Mouse (Mus musculus) liver, embryonic 14.5 days (tissue): Measurements from ENCODE around the gene Prpf8. TPM values are rescaled to one million over a fixed set of nuclear protein-coding genes. Genes with fewer than 3 reads are reported as not detected.
"Not testable (repeated sequence)": the region's sequence is repeated elsewhere in the genome, so short reads cannot be mapped to it uniquely, and the experiment has no call there.

Experiments used
- ATAC-seq: fragments of 200-750 bp; cut with Nextera tagmentation; 2 replicates; pipeline ENCODE4 v1.8.0; 2017; ENCODE audit warnings: moderate number of reproducible peaks, mild to moderate bottlenecking, moderate library complexity; ENCODE audit not compliant: insufficient read depth
- DNase-seq, 3 experiments: peaks; one replicate each; pipeline ENCODE4 v3.0.0-alpha.2; 2012 to 2013; ENCODE audit warnings: low read depth in 3 of 3, low spot score in 3 of 3
- H3K27ac ChIP-seq: fragments of 300-500 bp; sonication (generic); 2 replicates; pipeline ENCODE4 v1.5.1; 2014; ENCODE audit warnings: moderate library complexity, mild to moderate bottlenecking, control low read depth, inconsistent platforms
- H3K27me3 ChIP-seq: fragments of 300-500 bp; sonication (generic); 2 replicates; pipeline ENCODE4 v1.6.1; 2014; ENCODE audit warnings: mild to moderate bottlenecking, low read length, moderate library complexity; ENCODE audit not compliant: control insufficient read depth, insufficient read depth
- H3K36me3 ChIP-seq: fragments of 300-500 bp; sonication (generic); replicated peaks from 2 replicates; pipeline ENCODE4 v1.6.1; 2014; ENCODE audit warnings: low read depth; ENCODE audit not compliant: control insufficient read depth, insufficient read depth
- H3K4me1 ChIP-seq, 2 experiments: fragments of 200-500 bp in 1 of 2; fragments of 300-500 bp in 1 of 2; sonication (generic) in 1 of 2; replicated peaks; 2 replicates each; pipeline ENCODE4 v1.6.1; 2012 to 2014; ENCODE audit warnings: antibody characterized with exemption in 1 of 2, inconsistent platforms in 1 of 2, low read length in 1 of 2; ENCODE audit not compliant: control insufficient read depth in 2 of 2, insufficient read depth in 2 of 2
- H3K4me2 ChIP-seq: fragments of 300-500 bp; sonication (generic); 2 replicates; pipeline ENCODE4 v1.6.1; 2014; ENCODE audit warnings: low read depth, mild to moderate bottlenecking, control low read depth, moderate library complexity
- H3K4me3 ChIP-seq, 2 experiments: fragments of 200-500 bp in 1 of 2; fragments of 300-500 bp in 1 of 2; sonication (generic) in 1 of 2; 2 replicates each; pipeline ENCODE4 v1.5.1; 2012 to 2014; ENCODE audit warnings: low read depth in 2 of 2, low read length in 2 of 2, mild to moderate bottlenecking in 2 of 2, control low read depth in 1 of 2, inconsistent platforms in 1 of 2, moderate library complexity in 1 of 2; ENCODE audit not compliant: insufficient read depth in 1 of 2
- H3K9ac ChIP-seq: fragments of 300-500 bp; sonication (generic); replicated peaks from 2 replicates; pipeline ENCODE4 v1.6.1; 2014; ENCODE audit warnings: mild to moderate bottlenecking, control low read depth, moderate library complexity
- H3K9me3 ChIP-seq: fragments of 300-500 bp; sonication (generic); 2 replicates; pipeline ENCODE4 v1.6.1; 2016; ENCODE audit warnings: low read length, mixed read lengths; ENCODE audit not compliant: control insufficient read depth
- CTCF ChIP-seq: IDR thresholded peaks from 2 replicates; pipeline ENCODE4 v1.5.1; 2016; ENCODE audit warnings: antibody characterized with exemption, low read depth, control low read depth
- EP300 ChIP-seq: IDR thresholded peaks from 2 replicates; pipeline ENCODE4 v1.6.1; 2016; ENCODE audit warnings: antibody characterized with exemption, low read depth
- WGBS: fragments of 180-500 bp; shearing (Covaris S2); extraction: QIAGEN DNeasy Blood & Tissue Kit; methylation state at CpG from one replicate; pipeline ENCODE4 v1.1.7; 2014; ENCODE audit not compliant: insufficient replicate concordance; 5-methylcytosine and 5-hydroxymethylcytosine counted together
- microRNA counts: library from miRNA; unstranded; fragments of <30 nt; microRNA quantifications from one replicate; lab custom pipeline; 2016
- microRNA-seq: library from miRNA; unstranded; fragments of <30 nt; microRNA quantifications from one replicate; pipeline ENCODE4, GENCODE M21; 2016
- polyA plus RNA-seq, 2 experiments: library from polyadenylated mRNA; depleted of rRNA in 1 of 2; stranded (reverse) in 1 of 2; unstranded in 1 of 2; fragments of >200 nt; fragmentation: Nextera tagmentation in 1 of 2; extraction: Ambion mirVana in 1 of 2; gene quantifications; 2 replicates each; pipeline versions ENCODE4 v1.2.1 to v1.2.3; 2012 to 2014

Prpf8 gene
- polyA plus RNA-seq, 2 experiments, result 34.2 to 38.1 TPM

DNA sequence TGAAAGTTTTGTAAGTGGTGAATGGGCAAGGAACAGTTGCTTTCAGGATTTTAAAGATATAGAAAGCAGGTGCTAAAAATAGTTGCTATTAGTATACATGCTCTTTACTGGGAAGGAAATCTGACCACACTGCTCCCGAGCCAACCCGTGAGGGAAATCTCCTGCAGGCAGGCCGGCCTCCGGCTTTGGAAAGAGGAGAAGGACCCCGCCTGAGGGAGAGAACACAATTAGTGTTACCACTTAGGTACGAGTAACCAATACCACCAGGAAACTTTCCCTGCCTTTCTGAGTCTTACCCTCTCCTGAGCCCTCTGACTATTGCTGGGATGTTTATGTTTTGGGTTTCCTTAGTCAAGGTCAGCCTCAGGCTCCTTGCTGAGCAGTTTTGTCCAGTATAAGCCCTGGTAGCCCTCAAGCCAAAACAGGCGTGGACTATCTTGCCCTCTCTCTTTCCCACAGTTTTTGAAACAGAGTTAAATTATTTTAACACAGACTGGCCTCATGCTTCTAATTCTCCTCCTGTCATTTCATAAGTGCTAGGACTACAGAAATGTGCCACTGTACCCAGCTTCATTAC lies 66.4 kb downstream of the Prpf8 start:
- Histone ChIP-seq H3K27me3 (no peaks in the 10 kb centered on the region), H3K4me3 (no peak overlapping the region), H3K9me3 (no peaks in the 10 kb centered on the region), H3K36me3 (no peaks in the 10 kb centered on the region), H3K9ac (no peak overlapping the region), H3K4me1 (peaks cover 0 to 7% of the 10 kb centered on the region in 2 experiments; a peak in 1 of 4 replicates), H3K27ac (no peak overlapping the region), H3K4me2 (no peak overlapping the region)
- WGBS, result 58% methylated on average over 7 of the region's 7 CpGs
- TF ChIP-seq EP300 (no peak), CTCF (no peak)
- ATAC-seq (no peak), DNase-seq (no peak)

DNA sequence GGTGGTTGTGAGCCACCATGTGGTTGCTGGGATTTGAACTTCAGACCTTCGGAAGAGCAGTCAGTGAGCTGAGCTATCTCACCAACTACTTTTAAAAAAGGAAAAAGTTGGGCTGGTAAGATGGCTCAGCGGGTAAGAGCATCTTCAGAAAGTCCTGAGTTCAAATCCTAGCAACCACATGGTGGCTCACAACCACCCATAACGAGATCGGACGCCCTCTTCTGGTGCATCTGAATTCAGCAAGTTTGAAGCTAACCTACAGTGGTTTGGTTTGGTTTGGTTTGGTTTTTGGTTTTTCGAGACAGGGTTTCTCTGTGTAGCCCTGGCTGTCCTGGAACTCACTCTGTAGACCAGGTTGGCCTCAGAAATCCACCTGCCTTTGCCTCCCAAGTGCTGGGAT lies 69.4 kb downstream of the Prpf8 start:
- H3K27ac ChIP-seq, H3K4me3 ChIP-seq, H3K9ac ChIP-seq, ATAC-seq, H3K36me3 ChIP-seq, H3K27me3 ChIP-seq, DNase-seq, H3K4me2 ChIP-seq, H3K9me3 ChIP-seq, H3K4me1 ChIP-seq: not testable (repeated sequence)
- WGBS, result 76% methylated on average over 6 of the region's 6 CpGs

DNA sequence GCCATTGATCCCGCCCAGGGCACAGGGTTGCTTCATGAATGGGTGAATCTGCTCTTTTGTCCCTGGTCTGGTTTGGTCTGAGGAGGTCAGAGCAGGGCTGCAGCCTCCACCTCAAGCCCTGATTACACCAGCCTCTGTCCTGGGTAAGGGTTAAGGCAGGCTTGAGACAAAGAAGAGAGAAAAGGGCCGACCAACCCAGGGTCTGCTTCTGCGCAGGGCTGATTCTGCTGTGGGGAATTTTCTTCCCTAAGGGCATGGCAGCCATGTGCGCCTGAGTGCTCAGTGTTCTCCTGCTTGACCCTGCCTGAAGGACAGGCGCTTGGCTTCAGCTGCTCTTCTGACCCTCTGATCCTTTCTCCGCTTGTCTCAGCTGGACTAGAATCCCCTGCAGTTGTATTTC lies 70.5 kb downstream of the Prpf8 start:
- no peak overlapping the region for H3K9ac ChIP-seq
- H3K36me3 ChIP-seq, result no peaks in the 10 kb centered on the region
- no peak for ATAC-seq
- no peak overlapping the region for H3K4me3 ChIP-seq
- H3K27ac ChIP-seq, result no peak overlapping the region
- no peak overlapping the region for H3K4me2 ChIP-seq
- H3K4me1 ChIP-seq, result no peaks in the 10 kb centered on the region
- TF ChIP-seq EP300 (no peak), CTCF (no peak)
- H3K9me3 ChIP-seq, result no peaks in the 10 kb centered on the region
- H3K27me3 ChIP-seq, result no peaks in the 10 kb centered on the region
- 79% methylated on average over 6 of the region's 6 CpGs for WGBS
- DNase-seq, result no peak

DNA sequence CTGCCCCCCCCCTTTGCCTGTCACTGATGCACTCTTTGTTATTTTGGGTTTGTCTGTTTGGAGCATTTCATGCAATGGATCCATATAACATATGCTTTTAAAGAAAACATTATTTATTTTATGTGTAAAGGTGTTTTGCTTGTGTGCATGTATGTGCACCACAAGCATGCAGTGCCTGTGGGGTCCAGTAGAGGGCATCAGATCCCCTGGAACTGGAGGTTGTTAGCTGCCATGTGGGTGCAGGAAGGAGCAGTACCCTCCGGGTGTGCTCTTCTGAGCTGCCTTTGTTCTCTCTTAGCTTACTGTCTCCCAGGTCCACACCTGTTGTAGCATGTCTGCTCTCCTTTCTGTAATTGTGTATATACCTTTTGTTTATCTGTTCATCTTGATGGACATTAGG lies 71.5 kb downstream of the Prpf8 start:
- WGBS, result 65% methylated on average over 1 of the region's 1 CpGs
- H3K27ac ChIP-seq, result no peak overlapping the region
- no peaks in the 10 kb centered on the region for H3K27me3 ChIP-seq
- H3K4me3 ChIP-seq, result no peak overlapping the region
- TF ChIP-seq CTCF, result peak; percentile 62
- TF ChIP-seq EP300, result no peak
- H3K9me3 ChIP-seq, result no peaks in the 10 kb centered on the region
- H3K4me2 ChIP-seq, result no peak overlapping the region
- H3K9ac ChIP-seq, result no peak overlapping the region
- DNase-seq, result no peak
- no peaks in the 10 kb centered on the region for H3K4me1 ChIP-seq
- no peaks in the 10 kb centered on the region for H3K36me3 ChIP-seq
- ATAC-seq, result no peak

MicroRNAs within 50 kb of the gene (microRNA counts, 519-probe panel; counts per million panel counts)
- 8,150 counts per million, percentile 85 among the panel's probes with 10 or more counts for microRNA mmu-miR-22 (lab: Ali Mortazavi, UCI)

Small RNA genes within 50 kb of the gene (microRNA-seq; reads per million reads assigned to microRNA genes)
- gene Mir22 (26,375 reads per million, percentile 97 among the genes with 10 or more reads in this experiment), gene Mir3971 (not detected)

Other genes starting within 250 kb of the Prpf8 start
- 29.6 and 55.3 TPM in 2 replicates for gene Rpa1, start 138.5 kb upstream of the Prpf8 start, polyA plus RNA-seq (2012; rRNA removed)
- 93.2 and 102 TPM in 2 replicates for gene Rpa1, start 138.5 kb upstream of the Prpf8 start, polyA plus RNA-seq (2014; fragmentation: Nextera tagmentation; extraction: Ambion mirVana)
- gene Smyd4, start 138.4 kb upstream of the Prpf8 start, polyA plus RNA-seq (2012; rRNA removed), result 1.8 and 2.2 TPM in 2 replicates
- 2.7 and 3.1 TPM in 2 replicates for gene Smyd4, start 138.4 kb upstream of the Prpf8 start, polyA plus RNA-seq (2014; fragmentation: Nextera tagmentation; extraction: Ambion mirVana)
- gene Serpinf1, start 64.1 kb upstream of the Prpf8 start, polyA plus RNA-seq (2012; rRNA removed), result 104 and 128 TPM in 2 replicates
- gene Serpinf1, start 64.1 kb upstream of the Prpf8 start, polyA plus RNA-seq (2014; fragmentation: Nextera tagmentation; extraction: Ambion mirVana), result 145 and 166 TPM in 2 replicates
- gene Serpinf2, start 47.2 kb upstream of the Prpf8 start, polyA plus RNA-seq (2012; rRNA removed), result 474 and 506 TPM in 2 replicates
- 304 and 336 TPM in 2 replicates for gene Serpinf2, start 47.2 kb upstream of the Prpf8 start, polyA plus RNA-seq (2014; fragmentation: Nextera tagmentation; extraction: Ambion mirVana)
- gene Wdr81, start 32.1 kb upstream of the Prpf8 start, polyA plus RNA-seq (2012; rRNA removed), result 15.3 and 16.4 TPM in 2 replicates
- gene Wdr81, start 32.1 kb upstream of the Prpf8 start, polyA plus RNA-seq (2014; fragmentation: Nextera tagmentation; extraction: Ambion mirVana), result 14.6 and 15.8 TPM in 2 replicates
- gene Tlcd2, start 25.1 kb upstream of the Prpf8 start, polyA plus RNA-seq (2012; rRNA removed), result 7.3 and 8.2 TPM in 2 replicates
- gene Tlcd2, start 25.1 kb upstream of the Prpf8 start, polyA plus RNA-seq (2014; fragmentation: Nextera tagmentation; extraction: Ambion mirVana), result 11.9 and 13.0 TPM in 2 replicates
- gene Rilp, start 23.3 kb downstream of the Prpf8 start, polyA plus RNA-seq (2012; rRNA removed), result 1.6 and 1.7 TPM in 2 replicates
- 2.0 and 2.4 TPM in 2 replicates for gene Rilp, start 23.3 kb downstream of the Prpf8 start, polyA plus RNA-seq (2014; fragmentation: Nextera tagmentation; extraction: Ambion mirVana)
- gene Scarf1, start 26.7 kb downstream of the Prpf8 start, polyA plus RNA-seq (2012; rRNA removed), result 2.4 and 2.6 TPM in 2 replicates
- gene Scarf1, start 26.7 kb downstream of the Prpf8 start, polyA plus RNA-seq (2014; fragmentation: Nextera tagmentation; extraction: Ambion mirVana), result 1.1 and 2.0 TPM in 2 replicates
- gene Slc43a2, start 44.9 kb downstream of the Prpf8 start, polyA plus RNA-seq (2012; rRNA removed), result 2.7 and 3.0 TPM in 2 replicates
- gene Slc43a2, start 44.9 kb downstream of the Prpf8 start, polyA plus RNA-seq (2014; fragmentation: Nextera tagmentation; extraction: Ambion mirVana), result 2.4 and 2.8 TPM in 2 replicates
- gene Pitpna, start 101.3 kb downstream of the Prpf8 start, polyA plus RNA-seq (2012; rRNA removed), result 18.1 and 25.5 TPM in 2 replicates
- gene Pitpna, start 101.3 kb downstream of the Prpf8 start, polyA plus RNA-seq (2014; fragmentation: Nextera tagmentation; extraction: Ambion mirVana), result 32.3 and 35.4 TPM in 2 replicates
- gene Inpp5k, start 144.2 kb downstream of the Prpf8 start, polyA plus RNA-seq (2012; rRNA removed), result 10.8 and 13.0 TPM in 2 replicates
- gene Inpp5k, start 144.2 kb downstream of the Prpf8 start, polyA plus RNA-seq (2014; fragmentation: Nextera tagmentation; extraction: Ambion mirVana), result 16.3 and 17.0 TPM in 2 replicates
- 12.8 and 14.4 TPM in 2 replicates for gene Myo1c, start 163.7 kb downstream of the Prpf8 start, polyA plus RNA-seq (2012; rRNA removed)
- 12.6 and 16.3 TPM in 2 replicates for gene Myo1c, start 163.7 kb downstream of the Prpf8 start, polyA plus RNA-seq (2014; fragmentation: Nextera tagmentation; extraction: Ambion mirVana)
- gene Crk, start 192.4 kb downstream of the Prpf8 start, polyA plus RNA-seq (2012; rRNA removed), result 15.0 and 20.1 TPM in 2 replicates
- 24.5 and 27.7 TPM in 2 replicates for gene Crk, start 192.4 kb downstream of the Prpf8 start, polyA plus RNA-seq (2014; fragmentation: Nextera tagmentation; extraction: Ambion mirVana)
- gene Ywhae, start 246.1 kb downstream of the Prpf8 start, polyA plus RNA-seq (2012; rRNA removed), result 127 and 175 TPM in 2 replicates
- gene Ywhae, start 246.1 kb downstream of the Prpf8 start, polyA plus RNA-seq (2014; fragmentation: Nextera tagmentation; extraction: Ambion mirVana), result 231 and 245 TPM in 2 replicates